Mouse (Mus musculus): ENCODE measurements at regions not wholly inside any gene's neighbourhood (a gene's known extent, or its start where the extent isn't known, plus 50 kb on each side); places are given as distances from the start of the nearest gene placed in this dataset.

DNA sequence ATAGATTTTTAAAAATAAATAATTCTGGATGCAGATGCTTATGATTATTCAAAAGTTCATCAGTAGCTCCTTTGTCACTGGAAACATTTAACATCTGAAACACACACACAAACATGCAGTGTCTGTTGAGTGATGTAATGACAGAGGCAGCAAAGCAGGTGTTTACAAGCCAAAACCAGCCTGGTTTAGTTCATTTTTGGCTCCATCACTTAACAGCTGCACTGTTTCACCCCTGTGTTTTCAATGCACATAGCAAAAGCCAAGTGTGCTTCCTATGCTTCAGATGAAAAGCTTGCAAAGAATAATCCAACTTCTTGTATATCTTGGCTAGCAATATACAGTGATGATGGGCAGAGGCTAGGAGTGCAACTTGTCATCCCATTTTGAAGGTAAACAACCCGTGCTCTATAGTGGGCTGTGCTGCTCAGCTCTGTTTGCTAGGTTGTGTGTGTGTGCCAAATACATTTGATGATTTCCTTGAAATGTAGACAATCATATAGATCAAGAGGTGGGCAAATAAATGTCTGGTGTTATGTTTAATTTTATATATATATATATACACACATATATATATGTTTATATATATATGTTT, 345.9 kb upstream of the Gm9747 start:
- TF ChIP-seq EP300 (IDR thresholded peaks at IDR 0.05; ENCODE audit: low read depth) (no peak), CTCF (IDR thresholded peaks at IDR 0.05; ENCODE audit: low read depth) (no peak)
